Mouse (Mus musculus): Measurements from ENCODE around the gene Dscaml1. TPM values are rescaled to one million over a fixed set of nuclear protein-coding genes. Genes with fewer than 3 reads are reported as not detected.
A peak's percentile ranks its signal among the peaks of the same experiment; 100 is the strongest.

Dscaml1 gene
- polyA plus RNA-seq, 1 experiment from 2014 or later, result 0.17 TPM

GRCm38 (mm10) chr9:45468235-45468634 lies 41.8 kb downstream of the Dscaml1 start:
- DNase-seq (ENCODE audit: low spot score) (no peak), ATAC-seq (ENCODE audit: low FRiP score, low TSS enrichment) (no peak)
- no peak overlapping the region for H3K9ac ChIP-seq (ENCODE audit: low read length)
- no peaks in the 10 kb centered on the region for H3K36me3 ChIP-seq (ENCODE audit: control insufficient read depth, insufficient read depth, low read length)
- H3K4me2 ChIP-seq (replicated peaks; ENCODE audit: low read depth), result no peak overlapping the region
- no peaks in the 10 kb centered on the region for H3K27me3 ChIP-seq (ENCODE audit: control insufficient read depth, insufficient read depth, low read length)
- no peak for TF ChIP-seq EP300 (optimal IDR thresholded peaks at IDR 0.05)
- no peak for TF ChIP-seq CTCF (IDR thresholded peaks at IDR 0.05; ENCODE audit: low read depth)
- no peak overlapping the region for H3K27ac ChIP-seq (replicated peaks)
- no peaks in the 10 kb centered on the region for H3K4me1 ChIP-seq (replicated peaks; ENCODE audit: control insufficient read depth, insufficient read depth)
- H3K9me3 ChIP-seq (ENCODE audit: control insufficient read depth, low read length), result no peaks in the 10 kb centered on the region
- WGBS, result 82% methylated on average over 10 of the region's 10 CpGs
- H3K4me3 ChIP-seq (ENCODE audit: low read depth, low read length), result no peak overlapping the region

DNA sequence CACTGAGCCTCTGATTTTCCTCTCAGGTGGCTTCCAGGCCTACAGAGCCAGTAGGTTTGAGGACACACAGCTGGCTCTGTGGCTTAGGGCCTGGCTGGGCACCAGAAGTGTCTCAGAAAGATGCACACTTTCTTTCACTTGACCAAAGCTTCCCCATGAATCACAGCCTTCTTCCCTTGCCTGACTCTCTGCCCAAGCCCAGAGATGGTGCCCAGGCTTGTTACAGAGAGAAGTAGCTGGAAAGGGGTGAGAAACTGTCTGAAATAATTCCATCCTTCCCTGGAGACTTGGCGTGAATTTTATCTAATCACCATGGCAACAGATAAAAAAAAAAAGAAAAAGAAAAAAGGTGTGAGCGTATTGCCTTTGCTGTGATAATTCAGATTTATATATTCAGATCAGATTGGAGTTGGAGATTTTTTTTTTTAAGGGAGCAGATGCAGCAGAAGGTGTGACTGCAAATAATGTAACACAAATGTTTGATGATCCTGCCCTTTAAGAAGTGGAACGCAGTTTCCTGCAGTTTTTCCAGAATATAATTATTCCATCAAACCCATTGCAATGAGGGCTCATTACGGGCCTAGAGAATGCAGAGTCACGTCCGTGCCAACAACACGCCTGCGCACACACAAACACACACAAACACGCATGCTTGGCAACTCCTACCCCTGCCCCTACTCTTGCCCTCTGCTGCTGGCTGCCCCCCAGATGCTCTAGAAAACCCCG lies 44.5 kb downstream of the Dscaml1 start:
- no peaks in the 10 kb centered on the region for H3K36me3 ChIP-seq (ENCODE audit: control insufficient read depth, insufficient read depth, low read length)
- ATAC-seq (ENCODE audit: low FRiP score, low TSS enrichment) (no peak), DNase-seq (ENCODE audit: low spot score) (no peak)
- no peak overlapping the region for H3K27ac ChIP-seq (replicated peaks)
- H3K9ac ChIP-seq (ENCODE audit: low read length), result no peak overlapping the region
- no peaks in the 10 kb centered on the region for H3K4me1 ChIP-seq (replicated peaks; ENCODE audit: control insufficient read depth, insufficient read depth)
- no peak overlapping the region for H3K4me2 ChIP-seq (replicated peaks; ENCODE audit: low read depth)
- WGBS, result 69% methylated on average over 10 of the region's 10 CpGs
- no peak for TF ChIP-seq CTCF (IDR thresholded peaks at IDR 0.05; ENCODE audit: low read depth)
- TF ChIP-seq EP300 (optimal IDR thresholded peaks at IDR 0.05), result no peak
- no peaks in the 10 kb centered on the region for H3K27me3 ChIP-seq (ENCODE audit: control insufficient read depth, insufficient read depth, low read length)
- no peaks in the 10 kb centered on the region for H3K9me3 ChIP-seq (ENCODE audit: control insufficient read depth, low read length)
- H3K4me3 ChIP-seq (ENCODE audit: low read depth, low read length), result no peak overlapping the region

DNA sequence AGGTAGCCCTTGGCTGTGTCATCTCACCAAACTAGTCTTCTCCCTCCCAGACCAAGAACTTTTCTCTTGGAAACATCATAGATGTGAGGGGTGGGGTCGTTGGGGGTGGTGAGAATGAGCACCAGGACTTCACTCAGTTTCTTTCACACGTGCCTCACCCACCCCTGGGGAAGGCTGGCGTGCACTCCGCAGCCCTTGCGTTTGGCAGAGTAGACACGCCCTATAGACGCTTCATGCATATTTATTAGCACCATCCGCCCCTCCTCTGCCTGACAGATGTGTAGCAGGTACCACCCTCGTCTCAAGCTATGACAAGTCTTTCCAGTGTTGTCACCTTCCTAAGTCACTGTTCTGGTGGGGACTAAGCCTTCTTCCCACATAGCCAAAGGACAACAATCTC lies 45.3 kb downstream of the Dscaml1 start:
- H3K9me3 ChIP-seq (ENCODE audit: control insufficient read depth, low read length), result no peaks in the 10 kb centered on the region
- no peaks in the 10 kb centered on the region for H3K27me3 ChIP-seq (ENCODE audit: control insufficient read depth, insufficient read depth, low read length)
- DNase-seq (ENCODE audit: low spot score) (no peak), ATAC-seq (ENCODE audit: low FRiP score, low TSS enrichment) (no peak)
- H3K36me3 ChIP-seq (ENCODE audit: control insufficient read depth, insufficient read depth, low read length), result no peaks in the 10 kb centered on the region
- WGBS, result 31% methylated on average over 9 of the region's 9 CpGs
- no peak overlapping the region for H3K4me2 ChIP-seq (replicated peaks; ENCODE audit: low read depth)
- H3K4me1 ChIP-seq (replicated peaks; ENCODE audit: control insufficient read depth, insufficient read depth), result no peaks in the 10 kb centered on the region
- no peak for TF ChIP-seq EP300 (optimal IDR thresholded peaks at IDR 0.05)
- no peak for TF ChIP-seq CTCF (IDR thresholded peaks at IDR 0.05; ENCODE audit: low read depth)
- no peak overlapping the region for H3K4me3 ChIP-seq (ENCODE audit: low read depth, low read length)
- no peak overlapping the region for H3K9ac ChIP-seq (ENCODE audit: low read length)
- no peak overlapping the region for H3K27ac ChIP-seq (replicated peaks)

DNA sequence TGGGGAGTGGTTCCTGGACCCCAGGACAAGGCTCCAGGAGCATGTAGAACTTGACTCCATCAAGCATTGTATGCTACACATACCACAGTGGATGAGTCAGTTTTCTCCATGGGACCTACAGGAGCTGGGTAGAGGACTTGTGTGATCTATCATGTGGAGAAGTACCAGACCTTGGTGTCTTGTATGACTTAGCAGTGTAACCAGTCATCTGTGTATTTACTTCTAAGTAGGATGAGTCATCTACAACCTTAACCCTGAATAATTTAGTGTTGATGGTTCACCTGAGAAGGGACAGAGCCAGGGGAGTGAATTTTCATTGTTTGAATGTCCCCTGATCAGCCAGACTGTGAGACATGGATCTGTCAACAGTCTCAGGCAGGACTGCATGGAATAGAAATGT lies 48.4 kb downstream of the Dscaml1 start:
- TF ChIP-seq CTCF (IDR thresholded peaks at IDR 0.05; ENCODE audit: low read depth), result no peak
- no peak for TF ChIP-seq EP300 (optimal IDR thresholded peaks at IDR 0.05)
- H3K4me2 ChIP-seq (replicated peaks; ENCODE audit: low read depth), result no peak overlapping the region
- no peaks in the 10 kb centered on the region for H3K4me1 ChIP-seq (replicated peaks; ENCODE audit: control insufficient read depth, insufficient read depth)
- no peaks in the 10 kb centered on the region for H3K9me3 ChIP-seq (ENCODE audit: control insufficient read depth, low read length)
- H3K27ac ChIP-seq (replicated peaks), result no peak overlapping the region
- H3K27me3 ChIP-seq (ENCODE audit: control insufficient read depth, insufficient read depth, low read length), result no peaks in the 10 kb centered on the region
- H3K9ac ChIP-seq (ENCODE audit: low read length), result no peak overlapping the region
- no peaks in the 10 kb centered on the region for H3K36me3 ChIP-seq (ENCODE audit: control insufficient read depth, insufficient read depth, low read length)
- H3K4me3 ChIP-seq (ENCODE audit: low read depth, low read length), result no peak overlapping the region
- ATAC-seq (ENCODE audit: low FRiP score, low TSS enrichment) (peak; percentile 59; the same call in 1 of the 2 replicates), DNase-seq (ENCODE audit: low spot score) (no peak)

DNA sequence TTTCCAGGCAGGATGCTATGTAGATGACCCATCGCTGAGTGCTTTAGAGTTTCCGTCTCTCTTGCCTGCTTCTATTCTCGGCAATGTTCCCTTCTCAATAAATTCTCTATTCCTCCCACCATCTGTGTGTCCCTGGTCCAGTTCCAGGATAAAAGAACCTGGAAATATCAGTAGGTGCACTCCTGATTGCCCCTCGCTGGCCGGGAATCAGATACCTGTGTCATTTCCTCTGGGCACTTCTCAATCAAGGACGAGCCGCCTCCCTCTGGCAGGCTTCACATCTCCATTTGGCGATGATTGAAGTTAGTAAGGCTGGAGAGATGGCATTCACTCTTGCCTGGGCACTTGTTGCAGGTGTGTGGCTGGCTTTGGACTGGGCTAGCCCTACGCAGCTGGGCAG lies 54.5 kb downstream of the Dscaml1 start:
- Histone ChIP-seq H3K4me1 (replicated peaks; ENCODE audit: control insufficient read depth, insufficient read depth) (no peaks in the 10 kb centered on the region), H3K36me3 (ENCODE audit: control insufficient read depth, insufficient read depth, low read length) (no peaks in the 10 kb centered on the region), H3K4me2 (replicated peaks; ENCODE audit: low read depth) (no peak overlapping the region), H3K9ac (ENCODE audit: low read length) (no peak overlapping the region), H3K4me3 (ENCODE audit: low read depth, low read length) (no peak overlapping the region), H3K27ac (replicated peaks) (no peak overlapping the region), H3K27me3 (ENCODE audit: control insufficient read depth, insufficient read depth, low read length) (no peaks in the 10 kb centered on the region), H3K9me3 (ENCODE audit: control insufficient read depth, low read length) (no peaks in the 10 kb centered on the region)
- WGBS, result 89% methylated on average over 9 of the region's 9 CpGs
- no peak for DNase-seq (ENCODE audit: low spot score)
- ATAC-seq (ENCODE audit: low FRiP score, low TSS enrichment), result no peak
- TF ChIP-seq EP300 (optimal IDR thresholded peaks at IDR 0.05) (no peak), CTCF (IDR thresholded peaks at IDR 0.05; ENCODE audit: low read depth) (no peak)

DNA sequence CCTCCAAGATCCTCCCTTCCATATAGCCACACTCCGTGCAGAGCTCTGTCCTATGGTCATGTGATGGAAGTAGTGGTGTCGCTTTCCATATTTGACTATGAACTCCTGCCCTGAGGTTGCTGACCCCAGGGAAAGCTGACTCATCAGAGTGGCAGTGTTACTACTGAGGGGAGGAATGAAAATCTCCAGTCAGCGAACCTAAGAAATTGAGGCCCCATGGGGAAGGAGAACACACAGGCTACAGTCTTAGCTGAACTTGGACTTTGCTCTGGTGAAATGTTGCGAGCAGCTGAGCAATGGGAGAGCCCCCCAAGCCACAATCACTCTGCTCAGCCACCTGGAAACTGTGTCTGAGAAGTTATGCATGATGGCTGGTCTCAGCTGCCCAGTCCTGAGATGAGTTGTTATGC lies 60.2 kb downstream of the Dscaml1 start:
- H3K9me3 ChIP-seq (ENCODE audit: control insufficient read depth, low read length), result no peaks in the 10 kb centered on the region
- 68% methylated on average over 4 of the region's 4 CpGs for WGBS
- no peak overlapping the region for H3K27ac ChIP-seq (replicated peaks)
- TF ChIP-seq CTCF (IDR thresholded peaks at IDR 0.05; ENCODE audit: low read depth), result no peak
- TF ChIP-seq EP300 (optimal IDR thresholded peaks at IDR 0.05), result no peak
- H3K27me3 ChIP-seq (ENCODE audit: control insufficient read depth, insufficient read depth, low read length), result no peaks in the 10 kb centered on the region
- ATAC-seq (ENCODE audit: low FRiP score, low TSS enrichment) (no peak), DNase-seq (ENCODE audit: low spot score) (no peak)
- H3K4me1 ChIP-seq (replicated peaks; ENCODE audit: control insufficient read depth, insufficient read depth), result no peaks in the 10 kb centered on the region
- no peak overlapping the region for H3K9ac ChIP-seq (ENCODE audit: low read length)
- H3K4me2 ChIP-seq (replicated peaks; ENCODE audit: low read depth), result no peak overlapping the region
- no peaks in the 10 kb centered on the region for H3K36me3 ChIP-seq (ENCODE audit: control insufficient read depth, insufficient read depth, low read length)
- H3K4me3 ChIP-seq (ENCODE audit: low read depth, low read length), result no peak overlapping the region
